Mouse (Mus musculus) neural tube, embryonic 13.5 days (tissue): ENCODE measurements at regions not wholly inside any gene's neighbourhood (a gene's known extent, or its start where the extent isn't known, plus 50 kb on each side); places are given as distances from the start of the nearest gene placed in this dataset.

Experiments used
- ATAC-seq: fragments of 200-750 bp; cut with Nextera tagmentation; 2 replicates; pipeline ENCODE4 v1.8.0; 2017; ENCODE audit warnings: low read depth, mild to moderate bottlenecking, moderate TSS enrichment, moderate library complexity
- H3K27ac ChIP-seq: fragments of 300-500 bp; sonication (generic); replicated peaks from 2 replicates; pipeline ENCODE4 v1.5.1; 2015; ENCODE audit warnings: moderate library complexity, mild to moderate bottlenecking, inconsistent platforms
- H3K27me3 ChIP-seq: fragments of 300-500 bp; sonication (generic); 2 replicates; pipeline ENCODE4 v1.6.1; 2015; ENCODE audit warnings: mild to moderate bottlenecking, inconsistent platforms
- H3K36me3 ChIP-seq: fragments of 300-500 bp; sonication (generic); 2 replicates; pipeline ENCODE4 v1.6.1; 2015; ENCODE audit warnings: mild to moderate bottlenecking, inconsistent platforms
- H3K4me1 ChIP-seq: fragments of 300-500 bp; sonication (generic); replicated peaks from 2 replicates; pipeline ENCODE4 v1.6.1; 2015; ENCODE audit warnings: inconsistent platforms
- H3K4me2 ChIP-seq: fragments of 300-500 bp; sonication (generic); 2 replicates; pipeline ENCODE4 v1.6.1; 2015; ENCODE audit warnings: inconsistent platforms, mild to moderate bottlenecking, moderate library complexity
- H3K4me3 ChIP-seq: fragments of 300-500 bp; sonication (generic); 2 replicates; pipeline ENCODE4 v1.5.1; 2015; ENCODE audit warnings: mild to moderate bottlenecking, inconsistent platforms
- H3K9ac ChIP-seq: fragments of 300-500 bp; sonication (generic); 2 replicates; pipeline ENCODE4 v1.6.1; 2015; ENCODE audit warnings: moderate library complexity, mild to moderate bottlenecking, inconsistent platforms
- H3K9me3 ChIP-seq: fragments of 300-500 bp; sonication (generic); 2 replicates; pipeline ENCODE4 v1.6.1; 2016; ENCODE audit warnings: inconsistent platforms
- WGBS: fragments of 180-500 bp; shearing (Covaris S2); methylation state at CpG from one replicate; pipeline ENCODE4 v1.1.7; 2015; 5-methylcytosine and 5-hydroxymethylcytosine counted together

- peaks cover 3% of the 10 kb centered on the region; the same call in 1 of the 2 replicates for H3K27me3 ChIP-seq
- H3K4me2 ChIP-seq, result no peak overlapping the region
- peaks cover under 1% of the 10 kb centered on the region for H3K4me1 ChIP-seq
- 73% methylated on average over 3 of the region's 3 CpGs for WGBS
- H3K27ac ChIP-seq, result no peak overlapping the region
- no peak overlapping the region for H3K4me3 ChIP-seq
- no peaks in the 10 kb centered on the region for H3K36me3 ChIP-seq
- no peak overlapping the region for H3K9ac ChIP-seq
- no peak for ATAC-seq
- H3K9me3 ChIP-seq, result no peaks in the 10 kb centered on the region
Observed at GRCm38 (mm10) chr4:125324495-125324894, 166.0 kb upstream of the Grik3 start.

DNA sequence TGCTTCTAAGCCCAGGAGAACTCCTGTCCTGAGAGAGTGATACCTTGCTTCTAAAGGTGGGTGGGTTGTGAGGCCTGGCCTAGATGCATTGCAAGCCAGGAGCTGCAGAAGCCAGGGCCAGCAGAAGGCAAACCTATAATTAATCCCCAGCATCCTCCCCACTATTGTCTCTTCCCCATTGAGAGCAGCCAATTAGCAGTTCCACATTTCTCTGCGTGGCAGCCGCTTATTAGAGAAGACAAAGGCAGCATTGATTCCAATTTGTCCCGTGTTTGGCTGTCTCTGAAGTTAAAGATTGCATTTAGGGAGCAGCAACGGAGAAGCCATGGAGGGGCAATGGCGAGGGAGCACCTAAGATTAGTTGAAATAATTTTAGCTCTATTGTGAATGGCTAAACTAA, 171.2 kb upstream of the Grik3 start:
- H3K27ac ChIP-seq, result no peak overlapping the region
- no peak overlapping the region for H3K4me3 ChIP-seq
- H3K36me3 ChIP-seq, result no peaks in the 10 kb centered on the region
- no peak overlapping the region for H3K9ac ChIP-seq
- no peaks in the 10 kb centered on the region for H3K9me3 ChIP-seq
- 14% methylated on average over 5 of the region's 5 CpGs for WGBS
- no peak for ATAC-seq
- no peak overlapping the region for H3K4me2 ChIP-seq
- H3K4me1 ChIP-seq, result peaks cover 41% of the 10 kb centered on the region
- H3K27me3 ChIP-seq, result 0 out of 2 replicates have a peak, but pooled peaks cover 4% of the 10 kb centered on the region

DNA sequence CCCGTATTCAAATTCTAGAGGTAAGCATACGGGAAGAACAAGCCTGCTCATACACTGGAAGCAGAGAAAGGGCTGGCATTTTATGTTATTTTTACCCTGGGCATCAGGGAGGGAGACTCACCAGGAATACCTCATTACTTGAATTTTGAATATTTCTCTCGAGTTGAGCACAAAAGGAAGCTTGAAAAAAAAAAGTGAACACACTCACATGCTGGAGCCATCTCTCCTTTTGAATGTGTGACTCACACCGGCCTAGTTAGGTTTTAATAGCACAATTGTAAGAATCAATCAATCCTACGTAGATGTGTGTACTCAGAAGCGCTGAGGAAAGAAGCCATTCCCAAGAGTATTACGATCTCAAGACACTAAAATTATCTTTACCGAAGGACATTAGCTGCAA, 172.2 kb upstream of the Grik3 start:
- H3K9ac ChIP-seq, result no peak overlapping the region
- H3K36me3 ChIP-seq, result no peaks in the 10 kb centered on the region
- H3K27me3 ChIP-seq, result 0 out of 2 replicates have a peak, but pooled peaks cover 4% of the 10 kb centered on the region
- 0 out of 2 replicates have a peak overlapping the region, but pooled peaks have one; percentile 18 for H3K27ac ChIP-seq
- no peak overlapping the region for H3K4me3 ChIP-seq
- H3K4me2 ChIP-seq, result no peak overlapping the region
- H3K4me1 ChIP-seq, result peaks cover 48% of the 10 kb centered on the region
- WGBS, result 49% methylated on average over 8 of the region's 8 CpGs
- no peak for ATAC-seq
- H3K9me3 ChIP-seq, result no peaks in the 10 kb centered on the region

DNA sequence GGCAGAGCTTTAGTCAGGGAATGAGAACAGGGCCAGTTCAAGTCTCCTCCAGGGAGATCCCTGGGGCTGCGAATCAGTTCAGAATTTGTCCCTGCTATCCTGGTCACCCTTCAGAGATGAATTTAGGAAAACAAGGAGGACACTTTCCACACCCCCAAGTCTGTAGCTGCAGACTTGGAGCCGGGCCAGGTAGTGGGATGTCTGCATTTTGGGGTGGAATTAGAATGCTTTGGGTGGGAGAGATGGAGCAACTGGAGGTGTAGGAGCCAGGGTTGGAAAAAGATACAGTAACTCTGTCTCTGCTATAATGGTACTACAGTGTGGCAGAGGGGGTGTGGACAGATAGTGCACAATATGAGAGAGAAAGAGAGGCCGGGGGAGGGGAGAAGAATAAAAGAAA, 173.6 kb upstream of the Grik3 start:
- H3K27me3 ChIP-seq, result 0 out of 2 replicates have a peak, but pooled peaks cover 4% of the 10 kb centered on the region
- peaks cover 56% of the 10 kb centered on the region for H3K4me1 ChIP-seq
- no peak overlapping the region for H3K4me3 ChIP-seq
- no peak overlapping the region for H3K4me2 ChIP-seq
- H3K36me3 ChIP-seq, result no peaks in the 10 kb centered on the region
- no peak overlapping the region for H3K9ac ChIP-seq
- ATAC-seq, result no peak
- no peaks in the 10 kb centered on the region for H3K9me3 ChIP-seq
- H3K27ac ChIP-seq, result no peak overlapping the region
- 80% methylated on average over 3 of the region's 3 CpGs for WGBS

GRCm38 (mm10) chr4:125315818-125316217, 174.7 kb upstream of the Grik3 start:
- Histone ChIP-seq H3K9ac (0 out of 2 replicates have a peak overlapping the region, but pooled peaks have one; percentile 19), H3K4me3 (no peak overlapping the region), H3K36me3 (no peaks in the 10 kb centered on the region), H3K9me3 (no peaks in the 10 kb centered on the region), H3K27ac (peak overlapping the region; percentile 46), H3K27me3 (peaks cover 6% of the 10 kb centered on the region; the same call in 1 of the 2 replicates), H3K4me1 (peaks cover 58% of the 10 kb centered on the region), H3K4me2 (no peak overlapping the region)
- 13% methylated on average over 6 of the region's 6 CpGs for WGBS
- peak; percentile 90 for ATAC-seq

GRCm38 (mm10) chr4:125313892-125314291, 176.6 kb upstream of the Grik3 start:
- 73% methylated on average over 3 of the region's 3 CpGs for WGBS
- no peak for ATAC-seq

GRCm38 (mm10) chr4:125313252-125313651, 177.2 kb upstream of the Grik3 start:
- 3% methylated on average over 11 of the region's 11 CpGs for WGBS
- Histone ChIP-seq H3K27ac (0 out of 2 replicates have a peak overlapping the region, but pooled peaks have one; percentile 14), H3K4me1 (peaks cover 50% of the 10 kb centered on the region), H3K4me2 (no peak overlapping the region), H3K27me3 (peaks cover 5% of the 10 kb centered on the region; the same call in 1 of the 2 replicates), H3K36me3 (no peaks in the 10 kb centered on the region), H3K9me3 (no peaks in the 10 kb centered on the region), H3K9ac (no peak overlapping the region), H3K4me3 (no peak overlapping the region)
- no peak for ATAC-seq

More at GRCm38 (mm10) chr4:125313892-125314291, 176.6 kb upstream of the Grik3 start:
- Histone ChIP-seq H3K9ac (no peak overlapping the region), H3K9me3 (no peaks in the 10 kb centered on the region), H3K27ac (no peak overlapping the region), H3K4me2 (no peak overlapping the region), H3K4me3 (no peak overlapping the region), H3K4me1 (peaks cover 51% of the 10 kb centered on the region), H3K27me3 (peaks cover 8% of the 10 kb centered on the region; the same call in 1 of the 2 replicates), H3K36me3 (no peaks in the 10 kb centered on the region)

- no peaks in the 10 kb centered on the region for H3K9me3 ChIP-seq
- H3K4me1 ChIP-seq, result peaks cover 34% of the 10 kb centered on the region
- ATAC-seq, result 0 out of 2 replicates have a peak, but pooled peaks have one; percentile 20
- H3K4me3 ChIP-seq, result no peak overlapping the region
- no peak overlapping the region for H3K4me2 ChIP-seq
- no peak overlapping the region; the same call in 1 of the 2 replicates for H3K27ac ChIP-seq
- 0 out of 2 replicates have a peak overlapping the region, but pooled peaks have one; percentile 34 for H3K9ac ChIP-seq
- H3K36me3 ChIP-seq, result no peaks in the 10 kb centered on the region
- 22% methylated on average over 8 of the region's 8 CpGs for WGBS
- peaks cover 9% of the 10 kb centered on the region for H3K27me3 ChIP-seq
Observed at GRCm38 (mm10) chr4:125308171-125308570, 180.5 kb upstream of the Zc3h12a start.

GRCm38 (mm10) chr4:125305766-125306165, 178.1 kb upstream of the Zc3h12a start:
- 76% methylated on average over 6 of the region's 6 CpGs for WGBS
- Histone ChIP-seq H3K4me2 (no peak overlapping the region), H3K36me3 (no peaks in the 10 kb centered on the region), H3K4me1 (peaks cover 32% of the 10 kb centered on the region), H3K9ac (no peak overlapping the region), H3K4me3 (no peak overlapping the region), H3K9me3 (no peaks in the 10 kb centered on the region), H3K27me3 (peaks cover 6% of the 10 kb centered on the region), H3K27ac (no peak overlapping the region)
- ATAC-seq, result no peak

DNA sequence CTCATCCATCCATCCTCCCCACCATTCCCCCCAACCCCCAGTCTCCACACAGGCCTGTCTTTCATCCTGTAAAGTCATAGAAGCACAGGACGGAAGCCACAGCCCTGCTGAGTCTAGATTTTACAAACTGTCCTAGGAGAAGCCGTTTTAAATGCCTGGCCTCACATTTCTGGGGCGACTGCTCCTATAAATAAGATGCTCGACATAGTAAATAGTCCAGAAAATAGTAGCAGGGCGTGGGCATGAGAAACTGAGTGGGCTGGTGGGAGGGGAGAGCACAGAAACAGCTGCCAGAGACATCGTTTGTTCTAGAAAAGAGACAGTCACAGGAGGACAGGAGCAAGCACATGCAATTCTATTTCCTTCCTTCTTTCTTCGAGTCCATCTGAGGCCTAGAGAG, 175.0 kb upstream of the Zc3h12a start:
- no peaks in the 10 kb centered on the region for H3K36me3 ChIP-seq
- 49% methylated on average over 7 of the region's 7 CpGs for WGBS
- no peak overlapping the region for H3K9ac ChIP-seq
- H3K4me2 ChIP-seq, result no peak overlapping the region
- ATAC-seq, result no peak
- no peak overlapping the region for H3K4me3 ChIP-seq
- H3K9me3 ChIP-seq, result no peaks in the 10 kb centered on the region
- H3K27me3 ChIP-seq, result peaks cover 4% of the 10 kb centered on the region; the same call in 1 of the 2 replicates
- peaks cover 34% of the 10 kb centered on the region for H3K4me1 ChIP-seq
- no peak overlapping the region for H3K27ac ChIP-seq

- 0 out of 2 replicates have a peak overlapping the region, but pooled peaks have one; percentile 10 for H3K4me3 ChIP-seq
- ATAC-seq, result peak; percentile 54; the same call in 1 of the 2 replicates
- H3K4me2 ChIP-seq, result peak overlapping the region; percentile 41
- H3K9ac ChIP-seq, result no peak overlapping the region
- H3K4me1 ChIP-seq, result peaks cover 42% of the 10 kb centered on the region
- H3K27ac ChIP-seq, result peak overlapping the region; percentile 79
- no peaks in the 10 kb centered on the region for H3K9me3 ChIP-seq
- no peaks in the 10 kb centered on the region for H3K27me3 ChIP-seq
- 13% methylated on average over 33 of the region's 33 CpGs for WGBS
- H3K36me3 ChIP-seq, result no peaks in the 10 kb centered on the region
Observed at GRCm38 (mm10) chr4:125300503-125301457, 173.1 kb upstream of the Zc3h12a start.

GRCm38 (mm10) chr4:125290761-125291160, 163.1 kb upstream of the Zc3h12a start:
- ATAC-seq, result no peak
- Histone ChIP-seq H3K4me3 (no peak overlapping the region), H3K9me3 (no peaks in the 10 kb centered on the region), H3K9ac (no peak overlapping the region), H3K27ac (no peak overlapping the region), H3K4me1 (peaks cover 21% of the 10 kb centered on the region), H3K4me2 (no peak overlapping the region), H3K36me3 (no peaks in the 10 kb centered on the region), H3K27me3 (0 out of 2 replicates have a peak, but pooled peaks cover 8% of the 10 kb centered on the region)
- WGBS, result 87% methylated on average over 6 of the region's 6 CpGs
